Mouse (Mus musculus) kidney, embryonic 16.5 days (tissue): ENCODE data around the gene Tmem98. TPM values are rescaled to one million over a fixed set of nuclear protein-coding genes. Genes with fewer than 3 reads are reported as not detected.

Source experiments
- ATAC-seq: fragments of 200-750 bp; cut with Nextera tagmentation; 2 replicates; pipeline ENCODE4 v1.8.0; 2017; ENCODE audit warnings: moderate TSS enrichment; ENCODE audit not compliant: low FRiP score, low TSS enrichment
- H3K27ac ChIP-seq: fragments of 300-500 bp; sonication (generic); 2 replicates; pipeline ENCODE4 v1.5.1; 2014; ENCODE audit warnings: low read length
- H3K27me3 ChIP-seq: fragments of 300-500 bp; sonication (generic); 2 replicates; pipeline ENCODE4 v1.6.1; 2014; ENCODE audit warnings: low read length, control low read depth, mixed read lengths; ENCODE audit not compliant: insufficient read depth
- H3K36me3 ChIP-seq: fragments of 300-500 bp; sonication (generic); 2 replicates; pipeline ENCODE4 v1.6.1; 2014; ENCODE audit warnings: low read length, control low read depth, mixed read lengths; ENCODE audit not compliant: insufficient read depth
- H3K4me1 ChIP-seq: fragments of 300-500 bp; sonication (generic); 2 replicates; pipeline ENCODE4 v1.6.1; 2014; ENCODE audit warnings: low read length, control low read depth, mixed read lengths; ENCODE audit not compliant: insufficient read depth
- H3K4me2 ChIP-seq: fragments of 300-500 bp; sonication (generic); replicated peaks from 2 replicates; pipeline ENCODE4 v1.6.1; 2014; ENCODE audit warnings: low read depth, low read length
- H3K4me3 ChIP-seq: fragments of 300-500 bp; sonication (generic); 2 replicates; pipeline ENCODE4 v1.5.1; 2014; ENCODE audit warnings: mild to moderate bottlenecking, low read length
- H3K9ac ChIP-seq: fragments of 300-500 bp; sonication (generic); replicated peaks from 2 replicates; pipeline ENCODE4 v1.6.1; 2014; ENCODE audit warnings: low read length
- H3K9me3 ChIP-seq: fragments of 300-500 bp; sonication (generic); 2 replicates; pipeline ENCODE4 v1.6.1; 2016; ENCODE audit warnings: low read length, control low read depth
- WGBS: fragments of 180-500 bp; shearing (Covaris S2); extraction: QIAGEN DNeasy Blood & Tissue Kit; methylation state at CpG from one replicate; pipeline ENCODE4 v1.1.7; 2014; 5-methylcytosine and 5-hydroxymethylcytosine counted together
- polyA plus RNA-seq: library from polyadenylated mRNA; unstranded; fragments of >200 nt; fragmentation: Nextera tagmentation; extraction: Ambion mirVana; gene quantifications from 2 replicates; pipeline ENCODE4 v1.2.1, GENCODE M21; 2015

Tmem98 gene
- polyA plus RNA-seq, 1 experiment from 2014 or later: 119 TPM

DNA sequence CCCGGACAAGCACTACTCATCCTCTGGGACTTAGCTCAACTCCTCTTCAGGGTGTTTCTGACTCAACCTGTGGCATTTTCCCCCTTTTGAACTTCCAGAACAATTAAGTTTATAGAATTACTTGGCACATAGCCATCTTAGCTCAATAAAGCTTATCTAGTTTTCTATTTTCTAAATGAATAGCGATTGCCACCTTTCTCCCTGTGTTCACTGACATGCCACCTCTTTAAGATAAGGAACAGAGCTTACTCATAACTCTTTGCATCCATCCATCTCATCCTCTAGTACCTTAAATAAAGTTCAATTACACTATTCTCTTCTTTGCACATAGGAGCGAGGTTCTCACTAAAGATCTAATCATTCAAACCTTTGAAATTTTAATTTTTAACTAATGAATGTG is 34.4 kb upstream of the Tmem98 start:
- no peaks in the 10 kb centered on the region for H3K9me3 ChIP-seq
- H3K36me3 ChIP-seq: no peaks in the 10 kb centered on the region
- H3K27ac ChIP-seq: no peak overlapping the region
- no peak for ATAC-seq
- H3K4me1 ChIP-seq: peaks cover 14% of the 10 kb centered on the region
- no peak overlapping the region for H3K9ac ChIP-seq
- H3K27me3 ChIP-seq: no peaks in the 10 kb centered on the region
- 84% methylated on average over 3 of the region's 3 CpGs for WGBS
- H3K4me2 ChIP-seq: no peak overlapping the region
- H3K4me3 ChIP-seq: no peak overlapping the region

DNA sequence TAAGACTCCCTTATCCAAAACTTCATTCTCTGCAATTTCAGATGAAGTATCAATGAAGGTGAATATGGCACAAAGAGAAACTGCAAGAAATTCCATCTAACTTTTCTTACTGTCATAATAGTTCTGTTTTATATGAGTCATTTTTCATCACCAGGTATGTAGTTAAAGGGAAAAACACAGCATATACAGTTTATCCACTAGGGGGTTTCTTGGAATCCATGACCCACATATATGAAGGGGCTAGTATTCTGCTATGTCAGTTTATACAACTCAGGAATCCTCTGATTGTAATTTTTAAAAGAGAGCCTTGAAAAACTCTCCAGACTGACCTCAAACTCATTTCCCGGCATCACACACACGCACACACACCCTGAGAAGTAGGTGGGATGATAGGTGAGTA is 32.3 kb upstream of the Tmem98 start:
- Histone ChIP-seq H3K27ac (no peak overlapping the region), H3K27me3 (no peaks in the 10 kb centered on the region), H3K9me3 (no peaks in the 10 kb centered on the region), H3K4me1 (peaks cover 3% of the 10 kb centered on the region; the same call in 1 of the 2 replicates), H3K36me3 (no peaks in the 10 kb centered on the region), H3K9ac (no peak overlapping the region), H3K4me2 (no peak overlapping the region), H3K4me3 (no peak overlapping the region)
- WGBS: 78% methylated on average over 2 of the region's 2 CpGs
- no peak for ATAC-seq

DNA sequence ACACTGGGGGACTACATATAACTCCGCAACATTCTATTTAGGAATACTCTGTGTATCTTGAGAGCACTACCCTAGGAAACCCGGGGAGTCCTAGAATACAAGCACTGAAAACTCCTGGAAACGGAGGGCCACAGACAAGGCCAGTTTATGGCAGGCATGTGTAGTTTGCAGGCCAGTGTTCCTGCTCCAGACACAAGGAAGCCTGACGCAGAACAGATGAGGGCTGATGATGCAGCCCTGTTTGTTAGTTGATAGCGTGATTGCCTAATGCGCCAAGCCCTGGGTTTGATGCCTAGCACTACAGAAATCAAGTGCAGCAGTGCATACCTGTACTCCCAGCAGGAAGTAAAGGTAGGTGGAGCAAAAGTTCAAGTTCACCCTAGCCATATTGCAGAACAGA is 31.8 kb upstream of the Tmem98 start:
- Histone ChIP-seq H3K4me3 (no peak overlapping the region), H3K27ac (no peak overlapping the region), H3K27me3 (no peaks in the 10 kb centered on the region), H3K36me3 (no peaks in the 10 kb centered on the region), H3K4me2 (no peak overlapping the region), H3K9me3 (no peaks in the 10 kb centered on the region), H3K9ac (no peak overlapping the region), H3K4me1 (peaks cover 3% of the 10 kb centered on the region; the same call in 1 of the 2 replicates)
- WGBS: 67% methylated on average over 6 of the region's 6 CpGs
- ATAC-seq: no peak

DNA sequence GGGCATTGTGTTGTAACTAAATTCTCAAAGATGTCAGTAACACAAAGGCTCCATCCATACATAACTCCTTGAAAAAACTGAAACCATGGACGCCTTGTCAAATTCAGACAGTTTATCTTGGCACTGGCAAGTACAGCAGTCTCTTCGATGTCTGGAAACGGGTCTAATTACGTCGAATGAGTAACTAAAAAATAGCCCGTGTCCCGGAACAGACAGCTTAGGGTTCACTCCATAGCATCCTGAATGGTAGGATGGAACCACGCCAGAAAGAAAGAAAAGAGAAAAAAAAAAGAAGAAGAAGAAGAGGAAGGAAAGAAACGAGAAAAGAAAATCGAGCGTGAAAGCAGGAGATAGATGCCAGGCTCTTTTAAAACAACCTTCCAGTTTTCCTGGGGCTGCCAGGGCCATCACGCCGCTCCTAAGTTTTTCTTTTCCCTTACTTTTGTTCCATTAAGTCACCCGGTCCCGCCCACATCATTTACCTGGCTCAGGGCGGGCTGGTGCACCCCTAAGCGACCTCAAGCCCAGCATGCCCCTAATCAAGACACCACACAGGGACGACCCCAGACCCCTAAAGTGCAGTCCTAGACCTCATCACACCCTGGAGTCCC is 31.0 kb upstream of the Tmem98 start:
- 2% methylated on average over 18 of the region's 18 CpGs for WGBS

DNA sequence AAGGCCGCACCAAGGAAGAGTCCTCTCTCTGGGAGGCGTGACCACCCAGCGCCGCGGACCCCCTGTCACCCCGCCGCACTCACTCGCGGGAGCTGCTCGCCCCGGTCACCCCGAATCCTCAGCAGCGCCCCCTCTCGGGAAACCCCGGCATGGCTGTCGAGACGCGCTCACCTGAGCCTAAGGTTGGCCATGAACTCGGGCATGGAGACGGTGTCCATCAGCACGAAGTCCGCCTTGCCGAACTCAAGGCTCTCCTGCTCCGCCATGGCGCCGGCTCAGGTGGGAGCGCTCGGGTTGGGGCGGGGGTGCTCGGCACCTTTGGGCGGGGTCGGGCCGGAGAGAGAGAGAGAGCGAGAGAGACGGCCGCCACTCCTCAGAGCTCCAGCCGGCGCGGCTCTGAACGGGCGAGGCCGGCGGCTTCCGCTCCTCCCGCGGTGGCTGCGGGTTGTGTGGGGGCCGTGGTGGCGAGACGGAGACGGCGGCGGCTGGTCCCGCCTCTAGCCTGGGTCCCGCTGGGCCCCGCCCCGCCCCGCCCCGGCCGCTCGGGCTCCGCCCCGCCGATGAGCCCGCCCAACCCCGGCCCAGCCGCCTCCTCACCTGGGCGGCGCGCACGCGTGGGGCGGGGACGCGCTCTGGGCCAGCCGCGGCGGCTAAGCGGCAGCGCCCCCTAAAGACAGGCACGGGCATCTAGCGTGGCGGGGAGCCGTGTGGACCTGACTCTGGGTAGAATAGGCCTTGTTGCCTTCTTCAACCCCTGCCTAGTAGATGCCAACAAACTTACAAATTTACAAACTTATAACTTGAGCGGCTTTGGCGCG is 30.2 kb upstream of the Tmem98 start, which contains the start of gene Myo1d:
Gene Myo1d, minus strand, starts transcription at position 499 of the 818 bp plus-strand sequence.
- no peaks in the 10 kb centered on the region for H3K36me3 ChIP-seq
- H3K27me3 ChIP-seq: no peaks in the 10 kb centered on the region
- peak; percentile 96 for ATAC-seq
- no peaks in the 10 kb centered on the region for H3K9me3 ChIP-seq
- 1% methylated on average over 57 of the region's 87 CpGs for WGBS
- H3K27ac ChIP-seq: peak within 1 kb of the TSS; percentile 77
- H3K4me3 ChIP-seq: peak within 1 kb of the TSS; percentile 75
- peak within 1 kb of the TSS; percentile 75 for H3K9ac ChIP-seq
- H3K4me1 ChIP-seq: peaks cover 9% of the 10 kb centered on the region; the same call in 1 of the 2 replicates
- H3K4me2 ChIP-seq: peak within 1 kb of the TSS; percentile 82

More for the DNA sequence above, 31.0 kb upstream of the Tmem98 start:
- H3K9ac ChIP-seq: peak overlapping the region; percentile 75
- H3K36me3 ChIP-seq: no peaks in the 10 kb centered on the region
- peaks cover 5% of the 10 kb centered on the region; the same call in 1 of the 2 replicates for H3K4me1 ChIP-seq
- peak; percentile 60; the same call in 1 of the 2 replicates for ATAC-seq
- H3K27me3 ChIP-seq: no peaks in the 10 kb centered on the region
- H3K9me3 ChIP-seq: no peaks in the 10 kb centered on the region
- H3K27ac ChIP-seq: peak overlapping the region; percentile 77; the same call in 1 of the 2 replicates
- peak overlapping the region; percentile 82 for H3K4me2 ChIP-seq
- peak overlapping the region; percentile 75 for H3K4me3 ChIP-seq

DNA sequence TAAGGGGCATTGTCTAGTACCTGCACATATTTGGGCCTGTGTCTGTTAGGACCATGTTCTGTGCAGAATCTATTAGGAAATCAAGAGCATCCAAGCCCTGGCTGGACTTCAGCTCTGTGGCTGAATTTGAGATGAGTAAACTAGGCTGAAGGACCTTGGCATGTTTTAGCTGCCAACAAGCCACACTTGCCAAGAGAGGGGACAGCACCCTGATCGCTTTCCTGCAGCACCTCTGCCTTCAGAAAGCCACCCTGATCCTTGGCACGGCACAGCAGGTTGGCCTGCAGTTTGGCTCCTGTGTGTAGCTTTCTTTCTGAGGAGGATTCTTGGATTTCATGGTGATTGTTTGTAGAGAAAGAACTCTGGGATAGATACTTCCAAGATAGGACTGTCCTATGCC is 28.4 kb upstream of the Tmem98 start:
- Histone ChIP-seq H3K27ac (no peak overlapping the region), H3K9me3 (no peaks in the 10 kb centered on the region), H3K27me3 (no peaks in the 10 kb centered on the region), H3K36me3 (no peaks in the 10 kb centered on the region), H3K4me2 (no peak overlapping the region), H3K4me3 (no peak overlapping the region), H3K4me1 (peaks cover 9% of the 10 kb centered on the region; the same call in 1 of the 2 replicates), H3K9ac (no peak overlapping the region)
- WGBS: 92% methylated on average over 2 of the region's 2 CpGs
- no peak for ATAC-seq

DNA sequence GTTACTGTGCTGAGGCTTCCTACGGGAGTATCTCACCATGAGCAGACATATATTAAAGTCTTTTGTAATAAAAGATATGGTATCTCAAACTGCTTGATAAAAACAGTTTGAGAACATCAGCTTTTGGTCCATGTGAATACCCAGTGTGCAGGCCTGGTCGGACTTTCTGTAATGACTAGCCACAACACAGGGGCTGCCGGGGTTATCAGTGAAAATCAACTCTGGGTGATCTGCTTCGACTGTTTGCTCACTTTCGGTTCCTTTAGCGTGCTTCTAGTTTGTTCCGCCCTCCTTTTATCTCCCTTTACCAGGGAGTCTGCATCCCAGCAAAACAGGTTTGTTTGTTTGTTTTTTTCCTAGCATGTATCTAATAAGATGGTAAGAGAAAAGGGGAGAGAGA is 26.5 kb upstream of the Tmem98 start:
- no peaks in the 10 kb centered on the region for H3K27me3 ChIP-seq
- no peak overlapping the region for H3K4me2 ChIP-seq
- H3K9ac ChIP-seq: no peak overlapping the region
- no peak for ATAC-seq
- H3K4me3 ChIP-seq: no peak overlapping the region
- no peaks in the 10 kb centered on the region for H3K36me3 ChIP-seq
- peaks cover 9% of the 10 kb centered on the region; the same call in 1 of the 2 replicates for H3K4me1 ChIP-seq
- no peaks in the 10 kb centered on the region for H3K9me3 ChIP-seq
- 59% methylated on average over 7 of the region's 7 CpGs for WGBS
- no peak overlapping the region for H3K27ac ChIP-seq

DNA sequence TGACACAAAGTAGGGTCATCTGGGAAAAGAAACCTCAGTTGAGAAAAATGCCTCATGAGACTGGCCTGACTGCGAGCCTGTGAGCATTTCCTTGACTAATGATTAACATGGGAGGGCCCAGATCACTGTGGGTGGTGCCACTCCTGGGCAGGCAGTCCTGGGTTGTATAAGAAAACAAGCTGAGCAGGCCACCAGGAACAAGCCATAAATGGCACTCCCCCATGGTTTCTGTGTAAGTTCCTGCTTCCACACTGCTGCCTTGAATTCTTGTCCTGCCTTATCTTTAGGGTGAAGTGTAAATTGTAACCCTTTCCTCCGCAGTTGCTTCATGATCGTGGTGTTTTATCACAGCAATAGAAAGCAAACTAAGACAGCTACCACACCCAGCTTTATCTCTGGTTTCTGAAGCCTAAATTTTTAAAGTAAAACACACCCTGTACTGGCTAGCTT is 25.7 kb upstream of the Tmem98 start:
- Histone ChIP-seq H3K27me3 (no peaks in the 10 kb centered on the region), H3K9me3 (no peaks in the 10 kb centered on the region), H3K4me2 (no peak overlapping the region), H3K4me3 (no peak overlapping the region), H3K27ac (peak overlapping the region; percentile 86), H3K4me1 (0 out of 2 replicates have a peak, but pooled peaks cover 6% of the 10 kb centered on the region), H3K36me3 (no peaks in the 10 kb centered on the region), H3K9ac (no peak overlapping the region; the same call in 1 of the 2 replicates)
- ATAC-seq: peak; percentile 58; the same call in 1 of the 2 replicates
- WGBS: 20% methylated on average over 3 of the region's 3 CpGs

DNA sequence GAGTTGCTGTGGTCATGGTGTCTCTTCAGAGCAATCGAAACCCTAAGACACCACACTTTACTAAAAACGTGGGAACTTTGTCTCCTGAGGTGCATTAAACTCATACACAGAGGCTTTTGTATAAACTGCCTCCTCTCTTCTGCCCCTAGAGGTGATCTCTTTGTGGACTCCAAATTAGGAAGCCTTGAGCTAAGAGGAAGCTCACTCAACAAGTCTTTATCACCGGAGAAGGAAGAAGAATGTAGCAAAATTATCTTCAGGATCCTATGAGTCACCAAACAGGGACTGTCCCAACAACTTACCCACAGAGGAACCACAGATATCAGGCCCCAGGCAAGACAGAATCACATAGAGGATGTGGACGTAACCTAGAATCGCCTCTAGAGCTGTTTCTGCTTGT is 24.3 kb upstream of the Tmem98 start:
- Histone ChIP-seq H3K27ac (no peak overlapping the region), H3K36me3 (no peaks in the 10 kb centered on the region), H3K4me1 (0 out of 2 replicates have a peak, but pooled peaks cover 6% of the 10 kb centered on the region), H3K4me2 (no peak overlapping the region), H3K9ac (no peak overlapping the region), H3K9me3 (no peaks in the 10 kb centered on the region), H3K27me3 (no peaks in the 10 kb centered on the region), H3K4me3 (no peak overlapping the region)
- 88% methylated on average over 5 of the region's 5 CpGs for WGBS
- no peak for ATAC-seq
